Mouse (Mus musculus): ENCODE results near the gene Olfr317. TPM values are rescaled to one million over a fixed set of nuclear protein-coding genes. Genes with fewer than 3 reads are reported as not detected.
"Not testable (repeated sequence)": the region's sequence is repeated elsewhere in the genome, so short reads cannot be mapped to it uniquely, and the experiment has no call there.

Gene Olfr317
- polyA plus RNA-seq, 1 experiment from 2014 or later: not detected

- H3K9me3 ChIP-seq (ENCODE audit: low read length): no peaks in the 10 kb centered on the region
- H3K27me3 ChIP-seq (replicated peaks; ENCODE audit: insufficient read depth, low read length): no peaks in the 10 kb centered on the region
- H3K36me3 ChIP-seq (ENCODE audit: insufficient read depth, low read length): no peaks in the 10 kb centered on the region
- ATAC-seq (no peak), DNase-seq (ENCODE audit: low spot score) (no peak)
- no peaks in the 10 kb centered on the region for H3K4me1 ChIP-seq (ENCODE audit: insufficient read depth, low read depth, low read length)
- H3K9ac ChIP-seq (replicated peaks; ENCODE audit: low read depth): no peak within 1 kb of the TSS
- H3K4me3 ChIP-seq (ENCODE audit: low read depth, low read length): no peak within 1 kb of the TSS
- TF ChIP-seq CTCF (IDR thresholded peaks at IDR 0.05) (no peak), EP300 (IDR thresholded peaks at IDR 0.05) (no peak)
- 78% methylated on average over 2 of the region's 2 CpGs for WGBS
- no peak within 1 kb of the TSS for H3K4me2 ChIP-seq (replicated peaks; ENCODE audit: low read depth, low read length)
- no peak within 1 kb of the TSS for H3K27ac ChIP-seq (ENCODE audit: low read length)
Measured at GRCm38 (mm10) chr11:58752434-58752833, 13.4 kb upstream of the Olfr317 start, which contains the start of gene Olfr316. Olfr316 (plus strand) TSS chr11:58752734.

GRCm38 (mm10) chr11:58751096-58751495 lies 12.1 kb upstream of the Olfr317 start:
- not testable (repeated sequence) for H3K27ac ChIP-seq (ENCODE audit: low read length); H3K36me3 ChIP-seq (ENCODE audit: insufficient read depth, low read length); H3K27me3 ChIP-seq (replicated peaks; ENCODE audit: insufficient read depth, low read length); H3K9ac ChIP-seq (replicated peaks; ENCODE audit: low read depth); H3K4me1 ChIP-seq (ENCODE audit: insufficient read depth, low read depth, low read length); ATAC-seq; H3K4me2 ChIP-seq (replicated peaks; ENCODE audit: low read depth, low read length); DNase-seq (ENCODE audit: low spot score); H3K4me3 ChIP-seq (ENCODE audit: low read depth, low read length); H3K9me3 ChIP-seq (ENCODE audit: low read length)
- WGBS: 87% methylated on average over 18 of the region's 18 CpGs

GRCm38 (mm10) chr11:58733372-58733771 lies 5.6 kb downstream of the Olfr317 start:
- no peak for ATAC-seq
- no peaks in the 10 kb centered on the region for H3K4me1 ChIP-seq (ENCODE audit: insufficient read depth, low read depth, low read length)
- no peak overlapping the region for H3K27ac ChIP-seq (ENCODE audit: low read length)
- no peaks in the 10 kb centered on the region for H3K36me3 ChIP-seq (ENCODE audit: insufficient read depth, low read length)
- no peak overlapping the region for H3K4me3 ChIP-seq (ENCODE audit: low read depth, low read length)
- no peaks in the 10 kb centered on the region for H3K9me3 ChIP-seq (ENCODE audit: low read length)
- 37% methylated on average over 3 of the region's 3 CpGs for WGBS
- H3K9ac ChIP-seq (replicated peaks; ENCODE audit: low read depth): no peak overlapping the region
- TF ChIP-seq CTCF (IDR thresholded peaks at IDR 0.05) (no peak), EP300 (IDR thresholded peaks at IDR 0.05) (no peak)
- DNase-seq (ENCODE audit: low spot score): no peak
- no peak overlapping the region for H3K4me2 ChIP-seq (replicated peaks; ENCODE audit: low read depth, low read length)
- H3K27me3 ChIP-seq (replicated peaks; ENCODE audit: insufficient read depth, low read length): no peaks in the 10 kb centered on the region

- 76% methylated on average over 6 of the region's 6 CpGs for WGBS
- not testable (repeated sequence) for ATAC-seq; H3K4me1 ChIP-seq (ENCODE audit: insufficient read depth, low read depth, low read length); H3K9me3 ChIP-seq (ENCODE audit: low read length); H3K27me3 ChIP-seq (replicated peaks; ENCODE audit: insufficient read depth, low read length); H3K36me3 ChIP-seq (ENCODE audit: insufficient read depth, low read length); H3K9ac ChIP-seq (replicated peaks; ENCODE audit: low read depth); H3K27ac ChIP-seq (ENCODE audit: low read length); H3K4me2 ChIP-seq (replicated peaks; ENCODE audit: low read depth, low read length); DNase-seq (ENCODE audit: low spot score); H3K4me3 ChIP-seq (ENCODE audit: low read depth, low read length)
Measured at GRCm38 (mm10) chr11:58727896-58728650, 10.9 kb downstream of the Olfr317 start.

- no peak for DNase-seq (ENCODE audit: low spot score)
Measured at GRCm38 (mm10) chr11:58723914-58724313, 15.1 kb downstream of the Olfr317 start, which contains the start of gene Olfr318. Olfr318 (minus strand) TSS chr11:58724014.

GRCm38 (mm10) chr11:58719701-58720100 lies 19.3 kb downstream of the Olfr317 start:
- H3K4me1 ChIP-seq (ENCODE audit: insufficient read depth, low read depth, low read length): no peaks in the 10 kb centered on the region
- no peak overlapping the region for H3K4me2 ChIP-seq (replicated peaks; ENCODE audit: low read depth, low read length)
- no peaks in the 10 kb centered on the region for H3K9me3 ChIP-seq (ENCODE audit: low read length)
- H3K9ac ChIP-seq (replicated peaks; ENCODE audit: low read depth): no peak overlapping the region
- H3K27ac ChIP-seq (ENCODE audit: low read length): no peak overlapping the region
- H3K27me3 ChIP-seq (replicated peaks; ENCODE audit: insufficient read depth, low read length): no peaks in the 10 kb centered on the region
- TF ChIP-seq CTCF (IDR thresholded peaks at IDR 0.05): no peak
- TF ChIP-seq EP300 (IDR thresholded peaks at IDR 0.05): no peak
- no peak for ATAC-seq
- no peak overlapping the region for H3K4me3 ChIP-seq (ENCODE audit: low read depth, low read length)
- DNase-seq (ENCODE audit: low spot score): no peak
- no peaks in the 10 kb centered on the region for H3K36me3 ChIP-seq (ENCODE audit: insufficient read depth, low read length)
- 86% methylated on average over 4 of the region's 4 CpGs for WGBS

More at GRCm38 (mm10) chr11:58723914-58724313, 15.1 kb downstream of the Olfr317 start, which contains the start of gene Olfr318:
- no peaks in the 10 kb centered on the region for H3K9me3 ChIP-seq (ENCODE audit: low read length)
- H3K4me3 ChIP-seq (ENCODE audit: low read depth, low read length): no peak within 1 kb of the TSS
- no peak within 1 kb of the TSS for H3K27ac ChIP-seq (ENCODE audit: low read length)
- no peak for ATAC-seq
- H3K4me1 ChIP-seq (ENCODE audit: insufficient read depth, low read depth, low read length): no peaks in the 10 kb centered on the region
- TF ChIP-seq CTCF (IDR thresholded peaks at IDR 0.05): no peak
- no peak for TF ChIP-seq EP300 (IDR thresholded peaks at IDR 0.05)
- H3K4me2 ChIP-seq (replicated peaks; ENCODE audit: low read depth, low read length): no peak within 1 kb of the TSS
- no peaks in the 10 kb centered on the region for H3K27me3 ChIP-seq (replicated peaks; ENCODE audit: insufficient read depth, low read length)
- H3K36me3 ChIP-seq (ENCODE audit: insufficient read depth, low read length): no peaks in the 10 kb centered on the region
- H3K9ac ChIP-seq (replicated peaks; ENCODE audit: low read depth): no peak within 1 kb of the TSS

GRCm38 (mm10) chr11:58717723-58718122 lies 21.3 kb downstream of the Olfr317 start:
- H3K4me1 ChIP-seq (ENCODE audit: insufficient read depth, low read depth, low read length); H3K9ac ChIP-seq (replicated peaks; ENCODE audit: low read depth); H3K27ac ChIP-seq (ENCODE audit: low read length); H3K9me3 ChIP-seq (ENCODE audit: low read length); DNase-seq (ENCODE audit: low spot score); H3K36me3 ChIP-seq (ENCODE audit: insufficient read depth, low read length); ATAC-seq; H3K4me2 ChIP-seq (replicated peaks; ENCODE audit: low read depth, low read length); H3K27me3 ChIP-seq (replicated peaks; ENCODE audit: insufficient read depth, low read length); H3K4me3 ChIP-seq (ENCODE audit: low read depth, low read length): not testable (repeated sequence)
- 92% methylated on average over 6 of the region's 7 CpGs for WGBS
